Mouse (Mus musculus): Measurements from ENCODE around the gene Gck. TPM values are rescaled to one million over a fixed set of nuclear protein-coding genes. Genes with fewer than 3 reads are reported as not detected.
A peak's percentile ranks its signal among the peaks of the same experiment; 100 is the strongest.

Gck gene
- polyA plus RNA-seq, 1 experiment from 2014 or later: 1.5 TPM

DNA sequence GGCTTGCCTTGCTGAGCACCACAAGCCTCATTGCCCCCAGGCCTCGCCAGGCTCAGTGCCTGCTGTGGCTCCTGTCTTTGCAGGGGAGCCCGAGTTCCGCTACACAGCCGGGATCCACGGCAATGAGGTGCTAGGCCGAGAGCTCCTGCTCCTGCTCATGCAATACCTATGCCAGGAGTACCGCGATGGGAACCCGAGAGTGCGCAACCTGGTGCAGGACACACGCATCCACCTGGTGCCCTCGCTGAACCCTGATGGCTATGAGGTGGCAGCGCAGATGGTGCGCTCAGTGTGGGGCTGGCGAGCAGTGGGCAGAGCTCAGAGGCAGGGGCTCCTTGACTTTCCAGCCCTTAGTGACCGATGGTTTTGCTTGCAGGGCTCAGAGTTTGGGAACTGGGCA, 80.5 kb downstream of the Gck start:
- 92% methylated on average over 16 of the region's 16 CpGs for WGBS
- Histone ChIP-seq H3K27me3 (ENCODE audit: control insufficient read depth, insufficient read depth, low read length) (no peaks in the 10 kb centered on the region), H3K9me3 (ENCODE audit: control insufficient read depth, low read length) (no peaks in the 10 kb centered on the region), H3K9ac (ENCODE audit: low read depth, low read length) (no peak overlapping the region), H3K4me1 (ENCODE audit: control insufficient read depth, insufficient read depth, low read length) (peaks cover 3% of the 10 kb centered on the region; the same call in 1 of the 2 replicates), H3K36me3 (ENCODE audit: control insufficient read depth, insufficient read depth, low read length) (peaks cover 66% of the 10 kb centered on the region), H3K4me3 (ENCODE audit: low read length) (no peak overlapping the region), H3K27ac (ENCODE audit: low read depth, low read length) (no peak overlapping the region), H3K4me2 (replicated peaks; ENCODE audit: low read depth, low read length) (no peak overlapping the region)
- ATAC-seq (ENCODE audit: low FRiP score, low TSS enrichment): no peak

DNA sequence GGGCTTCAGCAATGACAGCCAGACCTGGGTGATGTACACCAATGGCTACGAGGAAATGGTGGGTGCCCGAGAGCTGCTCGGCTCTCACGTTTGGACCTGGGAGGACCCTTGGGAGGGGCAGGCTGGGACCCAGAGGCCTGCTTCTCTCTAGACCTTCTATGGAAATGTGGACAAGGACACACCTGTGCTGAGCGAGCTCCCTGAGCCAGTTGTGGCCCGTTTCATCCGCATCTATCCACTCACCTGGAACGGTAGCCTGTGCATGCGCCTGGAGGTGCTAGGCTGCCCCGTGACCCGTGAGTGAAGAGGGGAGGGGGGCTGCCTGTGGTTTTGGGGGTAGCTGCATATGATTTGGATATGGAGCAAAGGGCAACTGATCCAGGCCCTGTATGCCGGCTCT, 81.6 kb downstream of the Gck start:
- Histone ChIP-seq H3K4me3 (ENCODE audit: low read length) (no peak overlapping the region), H3K27me3 (ENCODE audit: control insufficient read depth, insufficient read depth, low read length) (no peaks in the 10 kb centered on the region), H3K4me1 (ENCODE audit: control insufficient read depth, insufficient read depth, low read length) (peaks cover 4% of the 10 kb centered on the region), H3K9ac (ENCODE audit: low read depth, low read length) (no peak overlapping the region), H3K36me3 (ENCODE audit: control insufficient read depth, insufficient read depth, low read length) (peaks cover 56% of the 10 kb centered on the region), H3K4me2 (replicated peaks; ENCODE audit: low read depth, low read length) (no peak overlapping the region), H3K27ac (ENCODE audit: low read depth, low read length) (no peak overlapping the region), H3K9me3 (ENCODE audit: control insufficient read depth, low read length) (no peaks in the 10 kb centered on the region)
- WGBS: 83% methylated on average over 12 of the region's 12 CpGs
- ATAC-seq (ENCODE audit: low FRiP score, low TSS enrichment): no peak

DNA sequence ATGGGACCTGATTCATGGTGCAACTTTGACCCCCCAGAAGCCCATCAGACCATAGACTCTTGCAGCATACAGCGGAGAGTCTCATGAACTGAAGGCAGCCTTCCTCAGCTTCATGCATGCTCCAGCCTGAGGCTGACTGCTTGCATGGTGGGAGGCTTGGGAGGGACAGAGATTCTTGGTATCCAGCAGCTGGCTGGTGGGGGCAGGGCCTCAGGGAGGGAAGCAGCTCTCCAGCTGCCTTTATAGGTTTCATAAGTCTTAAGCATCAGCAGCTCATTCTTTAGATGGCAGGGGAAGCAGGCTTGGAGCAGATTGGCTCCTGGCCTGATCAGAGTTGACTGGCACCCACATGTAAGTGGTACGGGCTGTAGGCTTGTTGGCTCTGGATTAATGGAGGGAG, 82.7 kb downstream of the Gck start:
- WGBS: 74% methylated on average over 2 of the region's 2 CpGs
- no peak for ATAC-seq (ENCODE audit: low FRiP score, low TSS enrichment)
- Histone ChIP-seq H3K9ac (ENCODE audit: low read depth, low read length) (no peak overlapping the region), H3K27ac (ENCODE audit: low read depth, low read length) (no peak overlapping the region), H3K4me1 (ENCODE audit: control insufficient read depth, insufficient read depth, low read length) (peaks cover 15% of the 10 kb centered on the region), H3K9me3 (ENCODE audit: control insufficient read depth, low read length) (no peaks in the 10 kb centered on the region), H3K4me2 (replicated peaks; ENCODE audit: low read depth, low read length) (no peak overlapping the region), H3K27me3 (ENCODE audit: control insufficient read depth, insufficient read depth, low read length) (no peaks in the 10 kb centered on the region), H3K4me3 (ENCODE audit: low read length) (no peak overlapping the region), H3K36me3 (ENCODE audit: control insufficient read depth, insufficient read depth, low read length) (peaks cover 46% of the 10 kb centered on the region)

DNA sequence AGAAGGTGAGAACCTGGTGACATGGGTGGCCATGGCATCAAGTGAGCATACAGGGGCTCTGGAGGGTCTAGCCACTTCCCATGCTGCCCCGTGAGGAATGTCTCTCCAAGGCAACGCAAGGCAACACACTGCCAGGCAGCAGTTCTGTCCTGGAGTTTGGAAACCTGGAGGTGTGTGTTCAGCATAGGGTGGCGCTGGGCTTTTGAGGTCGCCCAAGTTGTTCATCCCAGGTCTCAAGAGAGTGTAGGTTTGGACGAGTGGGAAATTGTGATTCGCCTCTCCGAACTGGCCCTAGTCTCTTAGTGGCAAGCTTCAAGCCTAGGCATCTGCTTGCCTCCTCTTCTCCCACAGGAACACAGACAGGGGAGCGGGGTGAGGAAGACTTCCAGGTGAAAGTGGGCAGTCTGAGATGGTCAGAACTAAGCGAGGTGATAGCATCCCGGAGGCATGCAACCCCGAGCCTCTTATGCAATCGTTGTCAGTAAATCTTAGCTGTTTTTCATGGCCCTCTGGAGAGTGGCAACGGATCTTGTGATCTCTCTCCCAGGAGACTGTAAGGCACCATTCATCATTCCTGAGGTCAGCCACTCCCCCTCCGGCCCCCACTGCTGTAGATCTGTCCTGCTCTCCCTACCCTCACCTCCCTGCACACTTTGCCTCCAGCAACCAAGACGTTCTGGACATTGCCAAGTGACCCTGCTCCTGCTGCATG, 87.3 kb downstream of the Gck start:
- ATAC-seq (ENCODE audit: low FRiP score, low TSS enrichment): peak; percentile 40
- Histone ChIP-seq H3K27ac (ENCODE audit: low read depth, low read length) (peak overlapping the region; percentile 26; the same call in 1 of the 2 replicates), H3K4me2 (replicated peaks; ENCODE audit: low read depth, low read length) (peak overlapping the region; percentile 69), H3K9me3 (ENCODE audit: control insufficient read depth, low read length) (no peaks in the 10 kb centered on the region), H3K4me1 (ENCODE audit: control insufficient read depth, insufficient read depth, low read length) (peaks cover 20% of the 10 kb centered on the region), H3K4me3 (ENCODE audit: low read length) (peak overlapping the region; percentile 36), H3K9ac (ENCODE audit: low read depth, low read length) (peak overlapping the region; percentile 58), H3K36me3 (ENCODE audit: control insufficient read depth, insufficient read depth, low read length) (peaks cover 4% of the 10 kb centered on the region; the same call in 1 of the 2 replicates), H3K27me3 (ENCODE audit: control insufficient read depth, insufficient read depth, low read length) (no peaks in the 10 kb centered on the region)
- 9% methylated on average over 15 of the region's 15 CpGs for WGBS

DNA sequence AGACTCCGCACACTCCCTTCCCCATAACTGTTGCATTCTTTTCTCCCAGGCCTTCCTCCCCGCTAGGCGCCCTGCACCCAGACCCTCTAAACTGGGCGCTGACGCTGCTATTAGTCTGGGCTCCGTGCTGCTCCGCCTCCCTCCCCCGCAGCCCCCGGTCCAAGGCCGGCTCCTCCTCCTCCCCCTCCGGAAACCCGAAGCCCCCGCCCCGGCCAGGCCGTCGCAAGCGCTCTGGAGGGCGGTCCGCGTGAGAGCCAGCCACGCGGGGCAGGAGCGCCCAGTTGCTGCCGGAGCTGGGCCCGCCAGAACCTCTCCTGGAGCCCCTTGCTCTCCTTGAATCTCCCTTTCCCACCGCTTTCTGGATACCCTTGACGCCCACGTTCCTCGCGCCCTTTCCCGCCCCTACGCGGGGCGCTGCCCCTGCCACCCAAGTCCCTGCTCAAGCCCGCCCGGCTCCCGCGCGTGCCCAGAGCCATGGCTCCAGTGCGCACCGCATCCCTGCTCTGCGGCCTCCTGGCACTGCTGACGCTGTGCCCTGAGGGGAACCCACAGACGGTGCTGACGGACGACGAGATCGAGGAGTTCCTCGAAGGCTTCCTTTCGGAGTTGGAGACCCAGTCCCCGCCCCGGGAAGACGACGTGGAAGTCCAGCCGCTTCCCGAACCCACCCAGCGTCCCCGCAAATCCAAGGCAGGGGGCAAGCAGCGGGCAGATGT, 88.0 kb downstream of the Gck start, which contains the start of gene Aebp1:
Gene Aebp1 (plus strand): TSS at position 270 of the 716 bp plus-strand sequence.
- H3K9ac ChIP-seq (ENCODE audit: low read depth, low read length): peak within 1 kb of the TSS; percentile 58
- H3K27ac ChIP-seq (ENCODE audit: low read depth, low read length): peak within 1 kb of the TSS; percentile 26; the same call in 1 of the 2 replicates
- ATAC-seq (ENCODE audit: low FRiP score, low TSS enrichment): peak; percentile 74
- H3K4me3 ChIP-seq (ENCODE audit: low read length): peak within 1 kb of the TSS; percentile 36
- peaks cover 4% of the 10 kb centered on the region; the same call in 1 of the 2 replicates for H3K36me3 ChIP-seq (ENCODE audit: control insufficient read depth, insufficient read depth, low read length)
- H3K4me1 ChIP-seq (ENCODE audit: control insufficient read depth, insufficient read depth, low read length): peaks cover 18% of the 10 kb centered on the region
- H3K9me3 ChIP-seq (ENCODE audit: control insufficient read depth, low read length): no peaks in the 10 kb centered on the region
- no peaks in the 10 kb centered on the region for H3K27me3 ChIP-seq (ENCODE audit: control insufficient read depth, insufficient read depth, low read length)
- 1% methylated on average over 59 of the region's 59 CpGs for WGBS
- peak within 1 kb of the TSS; percentile 69 for H3K4me2 ChIP-seq (replicated peaks; ENCODE audit: low read depth, low read length)

DNA sequence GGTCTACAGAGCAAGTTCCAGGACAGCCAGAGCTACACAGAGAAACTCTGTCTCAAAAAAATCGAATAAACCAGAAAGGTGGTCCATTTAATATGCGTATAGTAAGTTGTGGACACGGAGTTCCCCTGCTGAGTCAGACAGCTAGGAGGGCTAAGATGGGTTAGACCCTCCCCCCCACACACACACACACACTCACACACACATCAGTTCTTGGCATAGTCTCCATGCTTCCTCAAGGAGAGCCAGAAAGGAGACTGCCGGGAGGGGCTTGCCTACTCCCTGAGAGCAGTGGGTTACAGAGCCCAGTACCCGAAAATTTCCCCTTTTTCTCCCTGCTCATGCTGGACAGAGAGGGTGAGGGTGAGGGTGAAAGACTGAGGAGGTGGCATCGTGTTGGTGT, 89.2 kb downstream of the Gck start:
- Histone ChIP-seq H3K9ac (ENCODE audit: low read depth, low read length) (no peak overlapping the region), H3K36me3 (ENCODE audit: control insufficient read depth, insufficient read depth, low read length) (peaks cover 4% of the 10 kb centered on the region; the same call in 1 of the 2 replicates), H3K4me2 (replicated peaks; ENCODE audit: low read depth, low read length) (no peak overlapping the region), H3K9me3 (ENCODE audit: control insufficient read depth, low read length) (no peaks in the 10 kb centered on the region), H3K4me1 (ENCODE audit: control insufficient read depth, insufficient read depth, low read length) (peaks cover 18% of the 10 kb centered on the region), H3K4me3 (ENCODE audit: low read length) (no peak overlapping the region), H3K27me3 (ENCODE audit: control insufficient read depth, insufficient read depth, low read length) (no peaks in the 10 kb centered on the region), H3K27ac (ENCODE audit: low read depth, low read length) (no peak overlapping the region)
- WGBS: 65% methylated on average over 6 of the region's 6 CpGs
- ATAC-seq (ENCODE audit: low FRiP score, low TSS enrichment): no peak

DNA sequence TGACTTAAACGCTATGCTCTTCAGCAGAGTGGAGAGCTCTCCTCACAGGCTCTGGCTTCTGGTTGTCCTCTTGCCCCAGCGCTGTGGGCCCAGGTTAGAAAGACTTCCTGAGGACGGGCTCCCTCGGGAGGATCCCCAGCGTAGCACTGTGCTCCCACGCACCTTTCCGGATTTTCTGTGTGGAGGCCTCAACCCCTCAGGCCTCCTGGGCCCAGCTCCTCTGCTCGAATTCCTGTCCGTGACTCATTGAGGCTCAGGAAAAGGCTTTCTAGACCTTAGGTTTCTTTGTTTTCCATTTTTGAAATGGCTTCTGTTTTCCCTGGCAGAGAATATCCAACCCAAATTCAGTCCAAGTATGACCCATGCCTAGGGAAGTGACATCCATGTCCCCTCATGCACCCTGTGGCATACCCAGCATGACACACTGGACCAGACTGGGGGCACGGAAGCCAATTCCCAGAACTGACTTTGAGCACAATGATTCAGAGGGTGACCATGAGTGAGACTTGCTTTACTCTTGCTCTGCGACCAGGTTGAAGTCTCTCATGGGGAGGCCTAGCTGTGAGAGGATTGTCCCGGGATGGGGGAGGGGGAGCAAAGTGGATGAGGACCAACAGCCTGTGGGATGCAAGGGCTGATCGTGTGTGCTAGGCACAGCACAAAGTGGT, 89.9 kb downstream of the Gck start:
- 77% methylated on average over 13 of the region's 13 CpGs for WGBS

DNA sequence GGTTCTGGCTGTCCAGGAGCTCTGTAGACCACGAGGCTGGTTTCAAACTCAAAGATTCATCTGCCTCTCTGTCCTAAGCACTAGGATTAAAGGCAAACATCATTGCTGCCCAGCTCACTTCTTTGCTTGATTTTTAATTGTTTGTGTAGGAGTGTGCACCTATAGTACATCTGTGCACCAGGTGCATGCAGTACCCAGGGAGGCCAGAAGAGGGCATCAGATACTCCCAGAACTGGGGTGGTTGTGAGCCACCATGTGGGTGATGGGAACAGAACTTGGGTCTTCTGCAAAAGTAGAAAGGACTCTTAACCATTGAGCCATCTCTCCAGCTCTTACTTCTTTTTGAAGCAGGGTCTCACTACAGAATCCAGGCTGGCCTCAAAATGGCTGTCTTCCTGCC, 91.2 kb downstream of the Gck start:
- WGBS: 88% methylated on average over 1 of the region's 1 CpGs
- H3K9me3 ChIP-seq (ENCODE audit: control insufficient read depth, low read length): no peaks in the 10 kb centered on the region
- H3K27me3 ChIP-seq (ENCODE audit: control insufficient read depth, insufficient read depth, low read length): no peaks in the 10 kb centered on the region
- H3K9ac ChIP-seq (ENCODE audit: low read depth, low read length): no peak overlapping the region
- H3K4me2 ChIP-seq (replicated peaks; ENCODE audit: low read depth, low read length): no peak overlapping the region
- ATAC-seq (ENCODE audit: low FRiP score, low TSS enrichment): no peak
- H3K4me3 ChIP-seq (ENCODE audit: low read length): no peak overlapping the region
- no peaks in the 10 kb centered on the region for H3K36me3 ChIP-seq (ENCODE audit: control insufficient read depth, insufficient read depth, low read length)
- no peak overlapping the region for H3K27ac ChIP-seq (ENCODE audit: low read depth, low read length)
- H3K4me1 ChIP-seq (ENCODE audit: control insufficient read depth, insufficient read depth, low read length): peaks cover 18% of the 10 kb centered on the region

More for the DNA sequence above, 89.9 kb downstream of the Gck start:
- ATAC-seq (ENCODE audit: low FRiP score, low TSS enrichment): no peak
- H3K36me3 ChIP-seq (ENCODE audit: control insufficient read depth, insufficient read depth, low read length): no peaks in the 10 kb centered on the region
- no peaks in the 10 kb centered on the region for H3K9me3 ChIP-seq (ENCODE audit: control insufficient read depth, low read length)
- no peak overlapping the region for H3K4me2 ChIP-seq (replicated peaks; ENCODE audit: low read depth, low read length)
- H3K9ac ChIP-seq (ENCODE audit: low read depth, low read length): no peak overlapping the region
- H3K27me3 ChIP-seq (ENCODE audit: control insufficient read depth, insufficient read depth, low read length): no peaks in the 10 kb centered on the region
- peaks cover 18% of the 10 kb centered on the region for H3K4me1 ChIP-seq (ENCODE audit: control insufficient read depth, insufficient read depth, low read length)
- no peak overlapping the region for H3K27ac ChIP-seq (ENCODE audit: low read depth, low read length)
- H3K4me3 ChIP-seq (ENCODE audit: low read length): no peak overlapping the region

All from kidney, embryonic 14.5 days (tissue).